Mouse (Mus musculus): Measurements from ENCODE around the gene Gm7030.
"Not testable (repeated sequence)": the region's sequence is repeated elsewhere in the genome, so short reads cannot be mapped to it uniquely, and the experiment has no call there.

The Gm7030 gene

GRCm38 (mm10) chr17:36135421-36136231 is 6.4 kb upstream of the Gm7030 start:
- DNase-seq (ENCODE audit: low spot score in 2 of 2), result peak in 1 of 2 experiments; percentile 28

DNA sequence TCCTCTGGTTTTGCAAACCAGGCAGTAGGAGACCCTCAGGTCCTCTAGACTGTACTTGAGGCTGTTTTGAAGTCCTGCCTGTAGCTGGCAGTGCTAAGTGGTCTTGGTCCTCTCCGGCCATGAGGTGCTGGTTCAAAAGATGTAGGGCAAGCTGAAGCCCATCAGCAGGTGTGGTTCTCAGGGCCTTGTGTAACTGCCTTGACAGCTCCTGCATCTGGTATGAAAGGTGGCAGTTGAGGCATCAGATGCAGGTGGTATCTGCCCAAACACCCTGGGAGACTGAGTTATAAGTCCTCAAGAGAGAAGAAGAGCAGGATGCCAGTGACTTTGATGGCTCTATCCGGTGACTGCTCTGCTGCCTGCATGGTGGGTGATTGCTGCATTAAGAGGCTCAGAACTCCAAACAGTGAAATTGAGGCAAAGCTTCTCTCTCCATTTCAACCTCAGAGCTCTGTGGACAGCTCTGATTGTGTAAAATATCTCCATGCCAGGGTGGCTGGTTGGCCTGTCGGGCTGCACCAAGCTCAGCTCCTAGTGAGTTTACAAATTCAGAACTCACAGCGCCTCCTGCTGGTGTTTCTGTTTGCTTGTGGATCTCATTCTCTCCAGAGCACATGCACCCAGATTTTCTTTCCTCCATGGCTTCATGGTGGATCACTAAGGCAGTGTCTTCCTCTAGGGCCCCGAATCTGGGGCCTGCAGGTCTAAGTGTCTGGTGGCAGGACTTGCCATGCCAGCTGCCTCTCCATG is 2.5 kb upstream of the Gm7030 start:
- no peak for DNase-seq (ENCODE audit: low spot score in 2 of 2)

DNA sequence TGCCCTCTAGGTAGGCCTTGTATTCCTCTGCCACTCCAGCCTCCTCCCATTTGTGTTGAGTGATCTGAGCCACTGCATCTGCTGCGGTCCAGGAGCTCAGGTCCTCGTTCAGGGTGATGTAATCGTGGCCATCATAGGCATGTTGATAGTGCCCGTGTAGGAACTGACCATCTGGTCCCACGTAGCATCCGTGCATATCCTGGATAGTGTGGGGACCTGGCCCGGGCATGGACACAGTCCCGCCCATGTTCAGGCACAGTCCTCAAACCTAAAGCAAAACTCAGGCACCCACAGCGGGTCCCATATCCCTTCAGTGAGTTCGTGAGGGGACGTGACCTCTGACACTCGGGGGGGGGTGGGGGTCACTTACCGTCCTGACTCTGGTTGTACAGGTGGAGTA is 700 bp downstream of the Gm7030 start:
- not testable (repeated sequence) for DNase-seq (ENCODE audit: low spot score in 2 of 2)

- DNase-seq (ENCODE audit: low spot score in 2 of 2), result not testable (repeated sequence)
Observed at GRCm38 (mm10) chr17:36124111-36124510, 5.1 kb downstream of the Gm7030 start.

- peak; percentile 88 to 92 for DNase-seq (ENCODE audit: low spot score in 2 of 2)
Observed at GRCm38 (mm10) chr17:36121352-36122020, 7.7 kb downstream of the Gm7030 start, which contains the start of gene Gm19684. Gene Gm19684 (plus strand): TSS chr17:36121678.

GRCm38 (mm10) chr17:36120839-36121238 is 8.4 kb downstream of the Gm7030 start:
- not testable (repeated sequence) for DNase-seq (ENCODE audit: low spot score in 2 of 2)

GRCm38 (mm10) chr17:36116545-36116944 is 12.7 kb downstream of the Gm7030 start:
- not testable (repeated sequence) for DNase-seq (ENCODE audit: low spot score in 2 of 2)

DNA sequence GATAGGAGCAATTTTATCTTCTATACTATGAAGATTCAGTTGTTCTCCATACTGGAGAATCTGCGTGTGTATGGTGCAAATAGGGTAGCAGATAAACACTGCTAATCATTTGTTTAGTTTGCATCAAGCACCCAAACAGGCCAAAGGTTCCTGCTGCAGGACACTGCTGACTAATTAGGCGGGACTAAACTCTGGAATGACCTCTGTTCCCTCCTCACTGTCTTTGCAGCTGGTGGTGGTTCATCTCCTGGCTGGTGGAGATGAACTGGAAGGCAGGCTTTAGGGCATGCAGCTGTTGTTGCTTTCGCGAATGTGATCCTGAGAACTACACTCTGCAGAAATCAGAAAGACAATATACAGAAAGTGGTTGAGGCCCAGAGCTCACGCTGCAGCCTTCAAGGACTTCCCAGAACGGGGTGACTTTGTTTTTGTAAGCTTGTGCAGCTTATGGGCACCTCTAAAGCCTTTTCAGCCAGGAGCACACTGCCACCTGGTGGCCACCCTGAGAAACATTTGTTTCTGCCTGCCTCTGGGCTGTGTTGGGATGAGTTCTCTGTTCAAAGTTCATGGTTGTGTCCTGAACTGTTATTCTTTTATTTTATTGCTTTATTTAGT is 15.1 kb downstream of the Gm7030 start:
- peak in 1 of 2 experiments; percentile 32 for DNase-seq (ENCODE audit: low spot score in 2 of 2)

DNA sequence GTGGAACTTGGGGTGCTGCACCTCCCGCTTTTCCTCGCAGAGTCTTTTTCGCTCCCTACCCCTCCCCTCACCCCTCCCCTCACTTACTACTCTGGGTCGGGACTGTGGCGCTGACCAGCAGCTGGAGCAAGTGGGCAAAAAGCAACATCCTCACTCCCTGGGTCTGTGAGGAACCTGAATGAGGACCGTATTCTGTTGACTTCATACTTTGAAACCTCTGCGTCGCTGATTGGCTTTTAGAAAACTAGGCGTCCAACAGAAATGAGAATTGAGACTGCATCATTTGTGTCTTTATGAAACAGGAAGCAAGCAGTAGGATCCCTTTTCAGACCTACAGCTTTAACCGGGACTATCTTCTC is 17.7 kb downstream of the Gm7030 start:
- DNase-seq (ENCODE audit: low spot score in 2 of 2), result peak; percentile 73 to 79

DNA sequence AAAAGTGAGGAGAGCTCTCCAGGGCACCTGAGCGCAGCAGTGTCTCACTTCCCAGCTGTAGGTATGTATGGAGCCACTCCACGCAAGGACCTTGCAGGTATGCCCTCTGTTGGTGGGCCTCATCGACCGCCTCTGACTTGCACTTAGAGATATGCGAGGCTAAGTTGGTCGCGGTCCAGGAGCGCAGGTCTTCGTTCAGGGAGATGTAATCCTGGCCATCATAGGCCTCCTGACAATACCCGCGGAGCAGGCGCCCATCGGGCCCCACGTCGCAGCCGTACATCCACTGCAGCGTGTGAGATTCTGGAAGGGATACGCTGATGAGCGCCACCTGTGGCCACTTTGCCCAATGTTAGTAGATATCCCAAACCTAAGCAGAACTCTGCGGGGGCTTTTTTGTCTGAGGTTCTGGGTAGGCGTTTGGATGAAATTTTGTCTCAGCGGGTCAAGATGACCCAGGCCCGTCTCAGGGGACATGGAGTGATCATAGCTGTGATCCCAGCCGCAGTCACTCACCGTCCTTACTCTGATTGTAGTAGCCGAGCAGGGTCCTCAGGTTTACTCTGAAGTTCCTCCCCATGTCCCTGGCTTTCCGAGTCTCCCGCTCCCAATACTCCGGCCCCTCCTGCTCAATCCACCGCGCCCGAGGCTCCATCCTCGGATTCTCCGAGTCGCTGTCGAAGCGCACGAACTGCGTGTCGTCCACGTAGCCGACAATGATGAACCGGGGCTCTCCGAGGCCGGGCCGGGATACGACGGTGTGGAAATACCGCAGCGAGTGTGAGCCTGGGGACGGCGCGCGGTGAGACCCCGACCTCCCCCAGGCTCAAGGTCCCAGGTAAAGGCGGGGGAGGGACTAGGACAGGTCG is 18.4 kb downstream of the Gm7030 start:
- peak in 1 of 2 experiments; percentile 22 for DNase-seq (ENCODE audit: low spot score in 2 of 2)

DNA sequence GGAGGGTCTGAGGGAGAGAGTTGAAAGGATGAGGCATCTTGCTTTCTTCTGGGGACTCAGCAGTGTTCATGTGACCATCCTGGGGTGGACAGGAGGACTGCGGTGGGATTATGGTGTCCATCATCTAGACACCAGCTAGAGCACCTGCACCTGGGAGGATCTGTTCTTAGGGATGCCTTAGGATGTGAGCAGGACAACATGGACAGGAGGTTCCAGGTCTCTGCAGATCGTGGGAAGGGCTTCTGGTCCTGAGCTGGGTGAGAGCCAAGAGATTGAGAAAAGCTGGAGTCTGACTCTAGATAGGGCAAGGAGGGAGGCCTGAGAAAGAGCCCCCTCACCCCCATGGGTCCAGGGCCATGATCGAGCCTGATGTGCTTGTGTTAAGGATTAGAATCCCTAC is 19.1 kb downstream of the Gm7030 start:
- DNase-seq (ENCODE audit: low spot score in 2 of 2), result not testable (repeated sequence)

DNA sequence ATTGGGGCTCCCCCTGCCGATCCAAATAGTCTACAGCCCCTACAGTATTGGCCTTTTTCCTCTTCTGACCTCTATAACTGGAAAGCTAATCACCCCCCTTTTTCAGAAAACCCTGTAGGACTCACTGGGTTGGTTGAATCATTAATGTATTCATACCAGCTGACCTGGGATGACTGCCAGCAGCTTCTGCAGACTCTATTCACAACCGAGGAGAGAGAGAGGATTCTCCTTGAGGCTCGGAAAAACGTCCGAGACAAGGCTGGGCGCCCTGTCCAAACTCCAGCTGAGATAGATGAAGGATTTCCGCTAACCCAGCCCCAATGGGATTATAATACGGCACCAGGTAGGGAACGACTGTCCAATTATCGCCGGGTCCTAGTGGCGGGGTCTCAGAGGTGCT is 27.1 kb downstream of the Gm7030 start:
- not testable (repeated sequence) for DNase-seq (ENCODE audit: low spot score in 2 of 2)

DNA sequence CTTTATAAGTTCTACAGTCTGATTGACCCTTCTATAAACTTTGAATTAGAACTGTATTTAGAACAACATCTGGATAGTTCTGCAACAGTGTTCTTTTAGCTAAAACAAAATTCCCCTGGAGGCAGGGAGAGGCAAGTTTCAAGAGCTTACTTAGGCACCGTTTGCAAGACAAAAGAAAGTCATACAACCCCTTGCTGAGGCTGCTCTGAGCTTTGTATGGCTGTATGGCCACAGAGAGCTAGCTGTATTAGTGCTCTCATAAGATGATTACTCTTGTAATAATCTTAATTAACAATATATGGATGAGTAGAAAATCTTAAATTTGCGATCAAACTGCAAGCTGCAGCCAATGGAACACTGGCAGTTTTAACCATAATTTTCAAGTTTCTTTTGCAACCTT is 29.6 kb downstream of the Gm7030 start:
- DNase-seq (ENCODE audit: low spot score in 2 of 2), result not testable (repeated sequence)

GRCm38 (mm10) chr17:36093936-36094335 is 35.3 kb downstream of the Gm7030 start:
- no peak for DNase-seq (ENCODE audit: low spot score in 2 of 2)

DNA sequence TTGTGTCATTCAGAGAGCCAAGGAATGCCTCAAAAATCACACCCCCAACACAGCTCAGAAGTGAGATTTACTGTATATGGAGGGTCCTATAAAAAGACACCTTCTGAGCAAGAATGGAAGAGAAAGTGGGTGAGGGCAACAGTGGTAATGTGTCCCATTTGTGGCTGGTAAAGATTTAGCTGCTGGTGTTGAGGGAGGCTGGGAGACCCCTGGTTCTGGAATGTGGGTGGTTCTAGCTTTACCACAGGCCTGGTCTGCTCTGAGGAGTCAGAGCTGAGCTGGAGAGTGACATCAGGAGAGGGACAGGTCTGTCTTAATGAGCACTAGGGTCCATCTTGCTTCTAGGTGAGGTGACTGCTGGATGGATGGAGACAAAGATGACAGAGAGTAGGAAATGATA is 36.7 kb downstream of the Gm7030 start:
- DNase-seq (ENCODE audit: low spot score in 2 of 2), result not testable (repeated sequence)

- not testable (repeated sequence) for DNase-seq (ENCODE audit: low spot score in 2 of 2)
Observed at GRCm38 (mm10) chr17:36091933-36092332, 37.3 kb downstream of the Gm7030 start.

DNA sequence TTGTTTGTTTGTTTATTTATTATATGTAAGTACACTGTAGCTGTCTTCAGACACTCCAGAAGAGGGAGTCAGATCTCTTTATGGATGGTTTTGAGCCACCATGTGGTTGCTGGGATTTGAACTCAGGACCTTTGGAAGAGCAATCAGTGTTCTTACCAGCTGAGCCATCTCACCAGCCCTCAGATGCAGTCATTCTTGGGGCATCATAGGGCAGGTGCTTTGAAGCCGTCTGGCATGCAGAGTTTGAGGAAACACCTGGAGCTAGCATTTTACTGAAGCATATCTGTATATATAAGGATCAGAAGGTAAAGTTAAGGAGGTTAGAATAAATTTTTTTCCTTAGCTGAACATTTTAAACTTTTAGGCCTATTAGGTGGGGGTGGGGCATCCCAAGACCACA is 43.2 kb downstream of the Gm7030 start:
- DNase-seq (ENCODE audit: low spot score in 2 of 2), result not testable (repeated sequence)

- no peak for DNase-seq (ENCODE audit: low spot score in 2 of 2)
Observed at GRCm38 (mm10) chr17:36083870-36084451, 45.3 kb downstream of the Gm7030 start.

GRCm38 (mm10) chr17:36083266-36083869 is 45.9 kb downstream of the Gm7030 start:
- no peak for DNase-seq (ENCODE audit: low spot score in 2 of 2)
